Mouse (Mus musculus) C2C12 (cell line): Measurements from ENCODE around the gene Ankdd1a. TPM values are rescaled to one million over a fixed set of nuclear protein-coding genes. Genes with fewer than 3 reads are reported as not detected.
A peak's percentile ranks its signal among the peaks of the same experiment; 100 is the strongest.

ENCODE experiments used
- H3K27me3 ChIP-seq: one replicate; pipeline ENCODE4 v1.6.1; 2011; ENCODE audit not compliant: control insufficient read depth, insufficient read depth, insufficient read length
- H3K36me3 ChIP-seq: one replicate; pipeline ENCODE4 v1.6.1; 2011; ENCODE audit not compliant: control insufficient read depth, insufficient read depth
- H3K4me3 ChIP-seq: one replicate; pipeline ENCODE4 v1.5.1; 2011; ENCODE audit warnings: mild to moderate bottlenecking, control low read depth; ENCODE audit not compliant: poor library complexity, insufficient read depth, severe bottlenecking
- H3K79me2 ChIP-seq: one replicate; pipeline ENCODE4 v1.6.1; 2011; ENCODE audit not compliant: control insufficient read depth, insufficient read depth
- H3K79me3 ChIP-seq: one replicate; pipeline ENCODE4 v1.6.1; 2011; ENCODE audit warnings: low read depth, control low read depth
- H3ac ChIP-seq: one replicate; pipeline ENCODE3; 2011; ENCODE audit warnings: low read depth; ENCODE audit not compliant: control insufficient read depth, insufficient read length
- CEBPB ChIP-seq: IDR thresholded peaks from one replicate; pipeline ENCODE4 v1.6.1; 2011; ENCODE audit warnings: low read depth, mild to moderate bottlenecking, control low read depth, moderate library complexity
- CTCF ChIP-seq: IDR thresholded peaks from one replicate; pipeline ENCODE4 v1.5.1; 2011; ENCODE audit not compliant: control insufficient read depth, insufficient read depth, insufficient read length
- FOSL1 ChIP-seq: IDR thresholded peaks from one replicate; pipeline ENCODE4 v1.8.0; 2011; ENCODE audit warnings: mild to moderate bottlenecking, low read length; ENCODE audit not compliant: poor library complexity, insufficient read depth, severe bottlenecking
- MAX ChIP-seq: IDR thresholded peaks from one replicate; pipeline ENCODE4 v1.6.1; 2011; ENCODE audit warnings: mild to moderate bottlenecking, control low read depth
- MYOD1 ChIP-seq: IDR thresholded peaks from one replicate; pipeline ENCODE4 v1.6.1; 2011; ENCODE audit warnings: low read depth; ENCODE audit not compliant: control insufficient read depth, insufficient read length
- MYOG ChIP-seq: IDR thresholded peaks from one replicate; pipeline ENCODE4 v1.6.1; 2011; ENCODE audit not compliant: control insufficient read depth, insufficient read length; ENCODE audit errors: extremely low read depth
- USF1 ChIP-seq: IDR thresholded peaks from one replicate; pipeline ENCODE4 v1.6.1; 2011; ENCODE audit warnings: low read depth, mild to moderate bottlenecking, control low read depth, moderate library complexity
- long read RNA-seq, 2 experiments: library from polyadenylated mRNA; unstranded; transcript quantifications; one replicate each; pipeline ENCODE4 v2.0.0; 2019 to 2020
- polyA plus RNA-seq: library from polyadenylated mRNA; unstranded; fragments of >200 nt; fragmentation: generic; extraction: Trizol; gene quantifications from one replicate; pipeline ENCODE4 v1.2.1, GENCODE M21; 2012; ENCODE audit warnings: missing spikeins

Ankdd1a gene
- not detected for polyA plus RNA-seq
- long read RNA-seq, experiment 1 = 0 reads
- long read RNA-seq, experiment 2 = 0 reads

GRCm38 (mm10) chr9:65519807-65520504 is at the start of gene Ankdd1a:
TSS of gene Ankdd1a (minus strand) at chr9:65520193.
- no peak within 1 kb of the TSS for H3K4me3 ChIP-seq
- H3K36me3 ChIP-seq = no peaks in the 10 kb centered on the region
- H3K27me3 ChIP-seq = no peaks in the 10 kb centered on the region
- H3K79me2 ChIP-seq = no peaks in the 10 kb centered on the region
- TF ChIP-seq MAX = no peak
- no peak for TF ChIP-seq MYOG
- no peak for TF ChIP-seq MYOD1
- TF ChIP-seq CTCF = no peak
- TF ChIP-seq FOSL1 = no peak
- no peak for TF ChIP-seq USF1
- TF ChIP-seq CEBPB = no peak
- no peaks in the 10 kb centered on the region for H3K79me3 ChIP-seq
- no peak within 1 kb of the TSS for H3ac ChIP-seq

DNA sequence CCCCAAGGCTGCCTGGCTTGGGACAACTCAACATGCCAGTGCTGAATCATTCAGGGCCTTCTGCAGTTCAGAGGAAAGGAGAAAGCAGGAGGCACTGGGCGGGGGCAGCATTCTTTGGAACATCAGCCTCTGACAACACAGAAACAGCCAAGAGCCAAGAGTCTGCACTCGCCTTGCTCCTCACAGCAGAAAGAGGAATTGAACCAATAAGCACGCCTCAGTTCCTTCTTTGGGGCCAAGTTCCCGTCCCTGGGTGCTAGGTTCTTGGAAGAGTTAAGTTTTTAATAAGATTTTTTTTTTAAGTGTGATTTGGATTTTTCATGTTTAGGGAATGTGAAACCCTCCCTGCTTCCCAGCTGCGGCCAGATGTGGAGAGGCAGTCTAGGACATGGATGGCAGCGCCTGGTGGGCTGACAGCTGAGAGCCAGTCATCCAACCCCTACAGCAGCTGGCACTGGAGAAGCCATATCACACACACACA is 49.5 kb upstream of the Ankdd1a start:
- no peak overlapping the region for H3ac ChIP-seq
- H3K36me3 ChIP-seq = peaks cover 51% of the 10 kb centered on the region
- peaks cover 20% of the 10 kb centered on the region for H3K79me2 ChIP-seq
- TF ChIP-seq MYOD1 (no peak), MYOG (no peak), FOSL1 (no peak), CTCF (no peak), USF1 (no peak), MAX (no peak), CEBPB (no peak)
- H3K4me3 ChIP-seq = no peak overlapping the region
- peaks cover 8% of the 10 kb centered on the region for H3K79me3 ChIP-seq
- no peaks in the 10 kb centered on the region for H3K27me3 ChIP-seq

GRCm38 (mm10) chr9:65568787-65569186 is 48.8 kb upstream of the Ankdd1a start:
- Histone ChIP-seq H3K79me3 (peaks cover 8% of the 10 kb centered on the region), H3K36me3 (peaks cover 51% of the 10 kb centered on the region), H3ac (no peak overlapping the region), H3K27me3 (no peaks in the 10 kb centered on the region), H3K4me3 (no peak overlapping the region), H3K79me2 (peaks cover 19% of the 10 kb centered on the region)
- TF ChIP-seq MYOG = no peak
- TF ChIP-seq FOSL1 = no peak
- TF ChIP-seq CTCF = no peak
- no peak for TF ChIP-seq MAX

GRCm38 (mm10) chr9:65564698-65565097 is 44.7 kb upstream of the Ankdd1a start:
- peaks cover 49% of the 10 kb centered on the region for H3K36me3 ChIP-seq

GRCm38 (mm10) chr9:65563073-65563472 is 43.1 kb upstream of the Ankdd1a start:
- Histone ChIP-seq H3K79me2 (peaks cover 23% of the 10 kb centered on the region), H3K79me3 (peaks cover 4% of the 10 kb centered on the region), H3K4me3 (no peak overlapping the region), H3ac (no peak overlapping the region), H3K27me3 (no peaks in the 10 kb centered on the region), H3K36me3 (peaks cover 59% of the 10 kb centered on the region)
- TF ChIP-seq CEBPB = no peak
- TF ChIP-seq MYOG = no peak
- TF ChIP-seq USF1 = no peak
- no peak for TF ChIP-seq CTCF
- TF ChIP-seq MAX = no peak
- TF ChIP-seq MYOD1 = no peak
- no peak for TF ChIP-seq FOSL1

More at GRCm38 (mm10) chr9:65564698-65565097, 44.7 kb upstream of the Ankdd1a start:
- H3K4me3 ChIP-seq = no peak overlapping the region
- TF ChIP-seq MYOD1 = no peak
- no peak for TF ChIP-seq USF1
- TF ChIP-seq MAX = no peak
- no peak for TF ChIP-seq CEBPB
- TF ChIP-seq MYOG = no peak
- TF ChIP-seq CTCF = no peak
- no peak for TF ChIP-seq FOSL1
- H3ac ChIP-seq = no peak overlapping the region
- peaks cover 31% of the 10 kb centered on the region for H3K79me2 ChIP-seq
- H3K79me3 ChIP-seq = peaks cover 6% of the 10 kb centered on the region
- no peaks in the 10 kb centered on the region for H3K27me3 ChIP-seq

DNA sequence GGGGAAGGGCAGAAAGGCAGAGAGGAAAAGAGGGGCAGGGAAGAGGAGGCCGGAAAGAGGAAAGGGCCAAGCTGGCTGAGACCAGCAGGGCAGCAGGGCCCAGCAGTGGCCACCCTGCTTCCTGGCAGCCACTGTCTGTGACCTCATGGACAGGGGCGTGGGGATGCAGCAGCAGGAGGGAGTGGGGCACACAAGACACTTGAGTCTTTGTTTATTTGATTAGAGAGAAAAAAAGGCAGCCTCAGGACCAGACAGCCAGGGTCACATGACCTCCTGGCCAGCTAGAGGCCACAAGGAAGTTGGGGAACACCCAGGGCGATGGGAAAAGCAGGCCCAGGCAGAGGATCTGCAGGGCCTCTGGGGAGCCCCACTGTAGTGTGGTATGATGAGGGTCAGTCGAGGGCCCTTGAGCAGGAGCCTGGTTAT is 42.1 kb upstream of the Ankdd1a start:
- no peaks in the 10 kb centered on the region for H3K27me3 ChIP-seq
- H3K36me3 ChIP-seq = peaks cover 57% of the 10 kb centered on the region
- H3K4me3 ChIP-seq = no peak overlapping the region
- H3K79me2 ChIP-seq = peaks cover 23% of the 10 kb centered on the region
- TF ChIP-seq USF1 (peak; percentile 90), MYOD1 (no peak), CTCF (no peak)
- H3ac ChIP-seq = no peak overlapping the region
- peaks cover 2% of the 10 kb centered on the region for H3K79me3 ChIP-seq

DNA sequence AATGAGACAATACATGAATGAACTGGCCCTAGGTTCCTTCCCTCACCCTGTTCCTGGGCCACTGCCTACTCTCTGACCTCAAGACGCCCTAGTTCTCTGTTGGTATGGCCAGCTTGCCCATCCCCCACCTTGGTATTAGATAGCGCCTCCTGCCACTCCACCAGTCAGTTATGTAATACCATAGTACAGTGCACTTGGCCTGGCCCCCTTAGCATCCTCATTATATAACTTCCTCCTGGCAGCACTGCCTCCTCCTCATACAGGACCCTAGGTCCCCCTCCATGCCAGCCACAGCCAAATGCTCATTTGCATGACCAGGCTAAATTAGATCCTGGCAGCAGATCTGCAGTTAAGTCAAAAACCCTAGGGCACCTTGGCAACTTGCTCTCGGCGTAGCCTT is 41.0 kb upstream of the Ankdd1a start:
- Histone ChIP-seq H3K79me3 (no peaks in the 10 kb centered on the region), H3K79me2 (peaks cover 23% of the 10 kb centered on the region), H3K27me3 (no peaks in the 10 kb centered on the region), H3K4me3 (no peak overlapping the region), H3ac (no peak overlapping the region), H3K36me3 (peaks cover 58% of the 10 kb centered on the region)
- TF ChIP-seq MAX (no peak), MYOD1 (no peak), USF1 (no peak), MYOG (no peak), CTCF (no peak), FOSL1 (no peak), CEBPB (no peak)
